Mouse (Mus musculus) hindbrain, embryonic 15.5 days (tissue): ENCODE measurements around the gene Mn1. TPM values are rescaled to one million over a fixed set of nuclear protein-coding genes. Genes with fewer than 3 reads are reported as not detected.

Experiments used
- ATAC-seq: fragments of 200-750 bp; cut with Nextera tagmentation; 2 replicates; pipeline ENCODE4 v1.8.0; 2017; ENCODE audit warnings: low read depth, moderate number of reproducible peaks, moderate TSS enrichment; ENCODE audit not compliant: low FRiP score
- H3K27ac ChIP-seq: fragments of 300-500 bp; sonication (generic); replicated peaks from 2 replicates; pipeline ENCODE4 v1.5.1; 2015; ENCODE audit warnings: mild to moderate bottlenecking, inconsistent platforms
- H3K27me3 ChIP-seq: fragments of 300-500 bp; sonication (generic); 2 replicates; pipeline ENCODE4 v1.6.1; 2015; ENCODE audit warnings: control low read depth, inconsistent platforms
- H3K36me3 ChIP-seq: fragments of 300-500 bp; sonication (generic); 2 replicates; pipeline ENCODE4 v1.6.1; 2015; ENCODE audit warnings: control low read depth, inconsistent platforms
- H3K4me1 ChIP-seq: fragments of 300-500 bp; sonication (generic); replicated peaks from 2 replicates; pipeline ENCODE4 v1.6.1; 2015; ENCODE audit warnings: control low read depth, inconsistent platforms
- H3K4me2 ChIP-seq: fragments of 300-500 bp; sonication (generic); 2 replicates; pipeline ENCODE4 v1.6.1; 2015; ENCODE audit warnings: moderate library complexity, mild to moderate bottlenecking, inconsistent platforms
- H3K4me3 ChIP-seq: fragments of 300-500 bp; sonication (generic); 2 replicates; pipeline ENCODE4 v1.5.1; 2015; ENCODE audit warnings: mild to moderate bottlenecking, inconsistent platforms
- H3K9ac ChIP-seq: fragments of 300-500 bp; sonication (generic); 2 replicates; pipeline ENCODE4 v1.6.1; 2015; ENCODE audit warnings: inconsistent platforms
- H3K9me3 ChIP-seq: fragments of 300-500 bp; sonication (generic); 2 replicates; pipeline ENCODE4 v1.6.1; 2016; ENCODE audit warnings: control low read depth, inconsistent platforms
- WGBS: fragments of 180-500 bp; shearing (Covaris S2); methylation state at CpG from one replicate; pipeline ENCODE4 v1.1.7; 2015; 5-methylcytosine and 5-hydroxymethylcytosine counted together
- polyA plus RNA-seq: library from polyadenylated mRNA; unstranded; fragments of >200 nt; fragmentation: Nextera tagmentation; extraction: Ambion mirVana; gene quantifications from 2 replicates; pipeline ENCODE4 v1.2.1, GENCODE M21; 2015

Mn1 gene
- polyA plus RNA-seq, 1 experiment from 2014 or later, result 38.7 TPM

DNA sequence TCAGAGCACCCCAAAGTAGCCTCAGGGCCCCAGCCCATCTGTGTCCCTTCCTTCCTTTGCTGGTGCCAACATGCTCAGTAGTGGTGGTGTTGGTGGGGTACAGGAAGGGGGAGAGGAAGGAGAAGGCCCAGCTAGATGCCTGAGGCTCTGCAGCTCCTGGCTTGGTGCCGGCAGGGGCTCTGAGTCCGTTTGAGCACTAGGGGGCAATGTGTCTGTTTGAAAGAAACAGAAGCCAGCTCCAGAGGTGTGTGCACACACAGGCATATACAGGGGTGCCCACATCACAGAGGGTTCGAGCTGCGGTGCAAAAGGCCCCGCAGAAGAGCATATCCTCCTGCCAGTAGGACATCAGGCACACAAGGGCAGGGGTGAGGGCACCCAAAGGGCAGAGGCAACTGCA is 3.0 kb upstream of the Mn1 start:
- peaks cover 52% of the 10 kb centered on the region for H3K4me1 ChIP-seq
- no peaks in the 10 kb centered on the region for H3K36me3 ChIP-seq
- H3K27me3 ChIP-seq, result no peaks in the 10 kb centered on the region
- no peaks in the 10 kb centered on the region for H3K9me3 ChIP-seq
- no peak overlapping the region for H3K4me3 ChIP-seq
- WGBS, result 0% methylated on average over 5 of the region's 5 CpGs
- H3K27ac ChIP-seq, result peak overlapping the region; percentile 91; the same call in 1 of the 2 replicates
- H3K9ac ChIP-seq, result peak overlapping the region; percentile 7; the same call in 1 of the 2 replicates
- peak overlapping the region; percentile 88 for H3K4me2 ChIP-seq
- ATAC-seq, result peak; percentile 46

DNA sequence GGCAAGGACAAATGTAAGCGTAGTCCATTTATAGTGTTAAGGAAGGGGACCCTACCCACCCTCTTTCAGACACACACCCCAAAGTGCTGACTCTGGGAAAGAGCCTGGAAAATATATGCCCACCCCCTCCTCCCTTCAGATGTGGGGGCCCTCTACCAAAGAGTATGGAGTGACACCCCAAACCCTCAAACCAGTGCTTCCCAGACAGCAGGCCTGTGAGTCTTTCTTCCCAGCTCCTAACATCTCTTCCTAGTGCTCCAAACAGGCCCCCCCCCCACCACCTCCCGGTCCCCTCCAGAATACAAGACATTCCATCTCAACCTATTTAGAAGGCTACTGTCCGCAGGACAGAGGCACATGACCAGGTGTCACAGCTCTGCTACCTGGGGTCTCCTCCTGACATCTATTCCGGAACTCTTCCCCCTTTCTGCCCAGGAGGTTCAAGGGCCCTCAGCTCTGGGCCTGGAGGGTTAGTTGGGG is 2.4 kb upstream of the Mn1 start:
- H3K9me3 ChIP-seq, result no peaks in the 10 kb centered on the region
- peak overlapping the region; percentile 88 for H3K4me2 ChIP-seq
- H3K27ac ChIP-seq, result peak overlapping the region; percentile 91
- H3K4me1 ChIP-seq, result peaks cover 57% of the 10 kb centered on the region
- 23% methylated on average over 4 of the region's 4 CpGs for WGBS
- H3K9ac ChIP-seq, result peak overlapping the region; percentile 77
- H3K27me3 ChIP-seq, result no peaks in the 10 kb centered on the region
- no peak for ATAC-seq
- peak overlapping the region; percentile 92; the same call in 1 of the 2 replicates for H3K4me3 ChIP-seq
- no peaks in the 10 kb centered on the region for H3K36me3 ChIP-seq

DNA sequence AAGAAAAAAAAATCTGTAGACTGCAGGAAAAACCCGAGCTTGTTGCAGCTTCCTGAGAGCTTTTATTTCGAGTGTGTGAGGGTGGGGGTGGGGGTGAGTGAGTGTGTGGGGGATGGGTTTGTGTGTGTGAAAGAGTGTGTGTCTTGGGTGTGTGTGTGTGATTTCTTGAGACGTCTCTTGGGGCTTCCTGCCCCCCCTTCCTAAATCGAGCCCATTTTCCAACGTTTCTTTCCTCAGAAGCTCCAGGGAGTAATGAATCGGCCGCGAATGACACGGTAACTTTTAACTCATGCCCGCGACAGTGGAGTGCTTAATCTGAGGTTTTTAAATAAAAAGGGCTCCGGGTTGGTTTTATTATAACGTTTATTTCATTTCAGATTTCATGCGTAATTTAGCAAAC is 1.6 kb upstream of the Mn1 start:
- Histone ChIP-seq H3K4me2 (peak overlapping the region; percentile 88), H3K9me3 (no peaks in the 10 kb centered on the region), H3K9ac (peak overlapping the region; percentile 77; the same call in 1 of the 2 replicates), H3K36me3 (no peaks in the 10 kb centered on the region), H3K27ac (peak overlapping the region; percentile 91), H3K4me1 (peaks cover 65% of the 10 kb centered on the region), H3K27me3 (no peaks in the 10 kb centered on the region), H3K4me3 (peak overlapping the region; percentile 92)
- WGBS, result under 1% methylated on average over 14 of the region's 14 CpGs
- no peak for ATAC-seq

DNA sequence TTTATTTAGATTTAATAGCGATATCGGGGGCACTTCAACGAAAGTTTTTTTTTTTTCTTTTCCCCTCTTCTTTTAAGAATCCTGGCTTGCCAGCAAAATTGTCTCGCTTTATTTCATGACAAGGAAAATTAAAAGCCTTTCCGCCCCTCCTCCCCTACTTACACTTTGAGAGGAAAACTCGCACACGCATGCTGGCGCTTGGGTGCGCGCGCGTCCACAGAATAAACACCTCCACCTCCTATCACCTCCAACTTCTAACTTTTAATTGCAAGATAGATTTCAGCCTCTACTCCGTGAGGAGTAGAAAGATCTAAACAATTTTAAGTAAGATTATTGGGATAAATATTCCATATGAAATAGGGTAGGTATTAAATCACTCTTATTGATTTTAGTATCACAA is 1.1 kb upstream of the Mn1 start:
- H3K27ac ChIP-seq, result peak overlapping the region; percentile 91
- H3K9ac ChIP-seq, result peak overlapping the region; percentile 77
- no peaks in the 10 kb centered on the region for H3K27me3 ChIP-seq
- ATAC-seq, result no peak
- no peaks in the 10 kb centered on the region for H3K9me3 ChIP-seq
- H3K4me3 ChIP-seq, result peak overlapping the region; percentile 92
- peaks cover 69% of the 10 kb centered on the region for H3K4me1 ChIP-seq
- no peaks in the 10 kb centered on the region for H3K36me3 ChIP-seq
- H3K4me2 ChIP-seq, result peak overlapping the region; percentile 88
- 1% methylated on average over 13 of the region's 13 CpGs for WGBS

DNA sequence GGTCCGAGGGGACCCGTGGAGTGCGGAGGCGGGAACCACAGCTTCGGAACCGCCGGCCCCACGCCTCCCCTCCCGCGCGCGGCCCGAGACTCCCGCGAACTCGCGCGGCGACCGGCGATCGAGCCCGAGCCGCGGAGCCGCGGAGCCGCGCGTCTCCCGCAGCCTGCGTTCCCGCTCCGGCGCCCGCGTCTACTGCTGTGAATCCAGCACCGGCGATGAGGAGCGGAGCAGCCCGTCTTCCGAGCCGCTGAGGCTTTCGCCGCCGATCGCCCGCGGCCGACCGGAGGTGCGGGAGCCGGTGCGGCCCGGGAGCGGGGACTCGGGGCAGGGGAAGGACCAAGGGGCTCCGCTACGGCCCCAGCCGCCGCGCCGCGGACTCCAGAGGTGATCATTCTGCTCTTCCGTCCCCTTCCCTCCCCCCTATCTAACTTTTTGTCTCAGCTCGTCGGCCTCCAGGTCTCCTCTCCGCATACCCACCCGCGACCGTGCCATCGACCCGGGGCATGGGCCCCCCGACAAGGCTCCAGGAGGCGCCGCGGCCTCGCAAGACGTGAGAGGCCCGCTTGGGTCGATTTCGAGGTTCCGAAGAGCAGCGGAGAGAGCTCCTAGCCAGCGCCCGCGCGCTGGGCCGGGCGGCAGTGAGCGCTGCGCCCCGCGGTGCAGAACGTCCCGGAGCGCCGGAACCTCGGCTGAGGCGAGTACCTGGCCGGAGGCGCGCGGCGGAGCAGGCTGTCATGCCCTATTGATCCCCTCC is 393 bp downstream of the Mn1 start:
- H3K27me3 ChIP-seq, result no peaks in the 10 kb centered on the region
- H3K36me3 ChIP-seq, result no peaks in the 10 kb centered on the region
- peak overlapping the region; percentile 88 for H3K4me2 ChIP-seq
- under 1% methylated on average over 69 of the region's 105 CpGs for WGBS
- peak overlapping the region; percentile 91 for H3K27ac ChIP-seq
- peak overlapping the region; percentile 92 for H3K4me3 ChIP-seq
- 0 out of 2 replicates have a peak, but pooled peaks have one; percentile 0 for ATAC-seq
- peaks cover 84% of the 10 kb centered on the region for H3K4me1 ChIP-seq
- H3K9ac ChIP-seq, result peak overlapping the region; percentile 77
- H3K9me3 ChIP-seq, result no peaks in the 10 kb centered on the region

DNA sequence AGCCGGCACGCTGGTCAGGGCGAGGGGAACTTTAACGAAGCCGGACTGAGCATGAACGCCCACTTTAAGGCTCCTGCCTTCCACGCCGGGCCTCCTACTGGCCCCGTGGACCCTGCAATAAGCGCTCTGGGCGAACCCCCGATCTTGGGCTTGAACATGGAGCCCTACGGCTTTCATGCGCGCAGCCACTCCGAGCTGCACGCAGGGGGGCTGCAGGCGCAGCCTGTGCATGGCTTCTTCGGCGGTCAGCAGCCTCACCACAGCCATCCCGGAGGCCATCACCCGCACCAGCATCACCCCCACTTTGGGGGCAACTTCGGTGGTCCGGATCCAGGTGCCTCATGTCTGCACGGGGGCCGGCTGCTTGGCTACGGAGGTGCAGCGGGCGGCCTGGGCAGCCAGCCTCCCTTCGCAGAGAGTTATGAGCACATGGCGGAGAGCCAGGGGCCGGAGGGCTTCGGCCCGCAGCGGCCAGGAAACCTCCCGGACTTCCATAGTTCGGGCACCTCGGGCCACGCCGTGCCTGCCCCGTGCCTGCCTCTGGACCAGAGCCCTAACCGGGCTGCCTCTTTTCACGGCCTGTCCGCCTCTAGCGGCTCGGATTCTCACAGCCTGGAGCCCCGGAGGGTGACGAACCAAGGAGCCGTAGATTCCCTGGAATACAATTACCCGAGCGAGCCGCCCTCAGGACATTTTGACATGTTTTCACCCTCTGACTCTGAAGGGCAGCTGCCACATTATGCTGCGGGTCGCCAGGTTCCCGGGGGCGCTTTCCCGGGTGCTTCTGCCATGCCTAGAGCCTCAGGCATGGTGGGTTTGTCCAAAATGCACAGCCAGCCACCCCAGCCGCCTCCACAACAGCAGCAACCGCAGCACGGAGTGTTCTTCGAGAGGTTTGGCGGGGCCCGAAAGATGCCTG is 1.3 kb downstream of the Mn1 start:
- H3K4me3 ChIP-seq, result peak overlapping the region; percentile 92
- peak overlapping the region; percentile 88 for H3K4me2 ChIP-seq
- no peak for ATAC-seq
- WGBS, result under 1% methylated on average over 62 of the region's 63 CpGs
- no peaks in the 10 kb centered on the region for H3K27me3 ChIP-seq
- H3K27ac ChIP-seq, result peak overlapping the region; percentile 91
- H3K36me3 ChIP-seq, result no peaks in the 10 kb centered on the region
- H3K9ac ChIP-seq, result peak overlapping the region; percentile 77
- H3K4me1 ChIP-seq, result peaks cover 79% of the 10 kb centered on the region
- no peaks in the 10 kb centered on the region for H3K9me3 ChIP-seq

DNA sequence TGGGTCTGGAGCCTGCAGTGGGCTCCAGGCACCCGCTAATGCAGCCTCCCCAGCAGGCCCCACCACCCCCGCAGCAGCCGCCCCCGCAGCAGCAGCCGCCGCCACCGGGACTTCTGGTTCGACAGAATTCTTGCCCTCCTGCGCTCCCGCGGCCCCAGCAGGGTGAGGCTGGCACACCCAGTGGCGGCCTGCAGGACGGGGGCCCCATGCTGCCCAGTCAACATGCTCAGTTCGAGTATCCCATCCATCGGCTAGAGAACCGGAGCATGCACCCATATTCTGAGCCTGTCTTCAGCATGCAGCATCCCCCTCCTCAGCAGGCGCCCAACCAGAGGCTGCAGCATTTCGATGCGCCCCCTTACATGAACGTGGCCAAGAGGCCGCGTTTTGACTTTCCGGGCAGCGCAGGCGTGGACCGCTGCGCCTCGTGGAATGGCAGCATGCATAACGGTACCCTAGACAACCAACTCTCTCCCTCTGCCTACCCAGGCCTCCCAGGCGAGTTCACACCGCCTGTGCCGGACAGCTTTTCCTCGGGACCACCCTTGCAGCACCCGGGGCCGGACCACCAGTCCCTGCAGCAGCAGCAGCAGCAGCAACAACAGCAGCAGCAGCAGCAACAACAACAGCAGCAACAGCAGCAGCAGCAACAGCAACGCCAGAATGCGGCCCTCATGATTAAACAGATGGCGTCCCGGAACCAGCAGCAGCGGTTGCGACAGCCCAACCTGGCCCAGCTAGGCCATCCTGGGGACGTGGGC is 2.1 kb downstream of the Mn1 start:
- Histone ChIP-seq H3K9me3 (no peaks in the 10 kb centered on the region), H3K4me2 (peak overlapping the region; percentile 88), H3K36me3 (no peaks in the 10 kb centered on the region), H3K27me3 (no peaks in the 10 kb centered on the region), H3K4me1 (peaks cover 80% of the 10 kb centered on the region), H3K4me3 (peak overlapping the region; percentile 92), H3K9ac (peak overlapping the region; percentile 77), H3K27ac (peak overlapping the region; percentile 91)
- WGBS, result 2% methylated on average over 41 of the region's 42 CpGs
- no peak for ATAC-seq

DNA sequence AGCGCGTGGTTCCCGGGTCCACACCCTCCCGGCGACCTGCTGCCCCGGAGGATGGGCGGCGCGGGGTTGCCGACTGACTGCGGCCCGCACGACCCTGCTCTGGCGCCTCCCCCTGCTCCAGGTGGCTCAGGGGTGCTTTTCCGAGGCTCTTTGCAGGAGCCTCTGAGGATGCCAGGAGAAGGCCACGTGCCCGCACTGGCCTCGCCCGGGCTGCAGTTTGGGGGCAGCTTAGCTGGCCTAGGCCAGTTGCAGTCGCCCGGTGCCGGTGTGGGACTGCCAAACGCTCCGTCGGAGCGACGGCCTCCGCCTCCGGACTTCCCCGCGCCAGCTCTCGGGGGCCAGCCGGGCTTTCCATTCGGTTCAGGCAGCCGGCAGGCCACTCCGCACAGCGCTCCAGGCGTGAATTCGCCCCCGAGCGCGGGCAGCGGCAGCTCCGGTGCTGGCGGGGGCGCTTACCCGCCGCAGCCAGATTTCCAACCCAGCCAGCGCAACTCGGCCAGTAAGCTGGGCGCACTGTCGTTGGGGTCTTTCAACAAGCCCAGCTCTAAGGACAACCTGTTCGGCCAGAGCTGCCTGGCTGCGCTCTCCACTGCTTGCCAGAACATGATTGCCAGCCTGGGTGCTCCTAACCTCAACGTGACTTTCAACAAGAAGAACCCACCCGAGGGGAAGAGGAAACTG is 3.0 kb downstream of the Mn1 start:
- H3K27me3 ChIP-seq, result no peaks in the 10 kb centered on the region
- H3K36me3 ChIP-seq, result no peaks in the 10 kb centered on the region
- peak overlapping the region; percentile 92 for H3K4me3 ChIP-seq
- peak overlapping the region; percentile 91 for H3K27ac ChIP-seq
- peak overlapping the region; percentile 77 for H3K9ac ChIP-seq
- H3K4me1 ChIP-seq, result peaks cover 79% of the 10 kb centered on the region
- no peaks in the 10 kb centered on the region for H3K9me3 ChIP-seq
- no peak for ATAC-seq
- peak overlapping the region; percentile 88 for H3K4me2 ChIP-seq
- WGBS, result 2% methylated on average over 55 of the region's 56 CpGs

DNA sequence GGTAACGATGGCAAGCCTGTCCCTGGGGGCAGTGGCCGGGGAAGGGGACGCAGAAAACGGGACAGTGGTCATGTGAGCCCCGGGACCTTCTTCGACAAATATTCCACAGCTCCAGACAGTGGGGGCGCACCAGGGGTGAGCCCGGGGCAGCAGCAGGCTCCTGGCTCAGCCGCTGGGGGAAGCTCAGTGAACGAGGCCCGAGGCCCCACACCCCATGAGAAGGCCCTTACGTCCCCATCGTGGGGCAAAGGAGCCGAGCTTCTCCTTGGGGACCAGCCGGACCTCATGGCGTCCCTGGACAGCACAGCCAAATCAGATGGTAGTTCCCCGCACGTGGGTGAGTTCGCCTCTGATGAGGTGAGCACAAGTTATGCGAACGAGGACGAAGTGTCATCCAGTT is 3.7 kb downstream of the Mn1 start:
- Histone ChIP-seq H3K36me3 (no peaks in the 10 kb centered on the region), H3K9me3 (no peaks in the 10 kb centered on the region), H3K4me1 (peaks cover 79% of the 10 kb centered on the region), H3K27me3 (no peaks in the 10 kb centered on the region), H3K27ac (peak overlapping the region; percentile 91), H3K9ac (peak overlapping the region; percentile 77), H3K4me2 (peak overlapping the region; percentile 88), H3K4me3 (peak overlapping the region; percentile 92)
- 15% methylated on average over 22 of the region's 22 CpGs for WGBS
- ATAC-seq, result no peak

DNA sequence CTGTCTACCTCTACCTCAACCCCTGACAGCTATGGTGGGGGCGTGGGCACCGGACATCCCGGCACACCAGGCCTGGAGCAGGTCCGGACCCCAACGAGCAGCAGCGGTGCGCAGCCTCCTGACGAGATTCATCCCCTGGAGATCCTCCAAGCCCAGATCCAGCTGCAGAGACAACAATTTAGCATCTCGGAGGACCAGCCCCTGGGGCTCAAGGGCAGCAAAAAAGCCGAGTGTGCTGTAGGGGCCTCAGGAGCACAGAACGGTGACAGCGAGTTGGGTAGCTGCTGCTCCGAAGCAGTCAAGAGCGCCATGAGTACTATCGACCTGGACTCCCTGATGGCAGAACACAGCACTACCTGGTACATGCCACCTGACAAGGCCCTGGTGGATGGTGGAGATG is 4.3 kb downstream of the Mn1 start:
- H3K27ac ChIP-seq, result peak overlapping the region; percentile 91
- H3K9ac ChIP-seq, result peak overlapping the region; percentile 77
- no peaks in the 10 kb centered on the region for H3K9me3 ChIP-seq
- H3K4me2 ChIP-seq, result peak overlapping the region; percentile 88
- peak overlapping the region; percentile 92 for H3K4me3 ChIP-seq
- no peaks in the 10 kb centered on the region for H3K36me3 ChIP-seq
- no peak for ATAC-seq
- H3K27me3 ChIP-seq, result no peaks in the 10 kb centered on the region
- WGBS, result 21% methylated on average over 15 of the region's 15 CpGs
- H3K4me1 ChIP-seq, result peaks cover 80% of the 10 kb centered on the region
